Mouse (Mus musculus) spleen, postnatal 4 days (tissue): ENCODE results near the gene Epb41l1.
"Not testable (repeated sequence)": the region's sequence is repeated elsewhere in the genome, so short reads cannot be mapped to it uniquely, and the experiment has no call there.

Experiments
- DNase-seq, 2 experiments: peaks; one replicate each; pipeline ENCODE4 v3.0.0; 2022; ENCODE audit warnings: low spot score in 2 of 2

Epb41l1 gene

GRCm38 (mm10) chr2:156486086-156486751, 65.5 kb downstream of the Epb41l1 start:
- DNase-seq, result no peak

GRCm38 (mm10) chr2:156487589-156488160, 67.0 kb downstream of the Epb41l1 start:
- no peak for DNase-seq

- DNase-seq, result no peak
Observed at GRCm38 (mm10) chr2:156488166-156488814, 67.6 kb downstream of the Epb41l1 start.

- no peak for DNase-seq
Observed at GRCm38 (mm10) chr2:156490176-156490575, 69.5 kb downstream of the Epb41l1 start.

- no peak for DNase-seq
Observed at GRCm38 (mm10) chr2:156491796-156492195, 71.1 kb downstream of the Epb41l1 start.

GRCm38 (mm10) chr2:156493766-156494165, 73.1 kb downstream of the Epb41l1 start:
- no peak for DNase-seq

- DNase-seq, result no peak
Observed at GRCm38 (mm10) chr2:156494465-156494864, 73.8 kb downstream of the Epb41l1 start.

- peak in 1 of 2 experiments; percentile 65 for DNase-seq
Observed at GRCm38 (mm10) chr2:156494875-156495274, 74.2 kb downstream of the Epb41l1 start.

- no peak for DNase-seq
Observed at GRCm38 (mm10) chr2:156496816-156497566, 76.3 kb downstream of the Epb41l1 start.

- peak; percentile 67 to 85 for DNase-seq
Observed at GRCm38 (mm10) chr2:156497915-156498314, 77.2 kb downstream of the Epb41l1 start.

- DNase-seq, result no peak
Observed at GRCm38 (mm10) chr2:156501025-156501424, 80.3 kb downstream of the Epb41l1 start.

GRCm38 (mm10) chr2:156505533-156505932, 84.8 kb downstream of the Epb41l1 start:
- no peak for DNase-seq

GRCm38 (mm10) chr2:156512028-156512427, 91.3 kb downstream of the Epb41l1 start:
- no peak for DNase-seq

- no peak for DNase-seq
Observed at GRCm38 (mm10) chr2:156512561-156512960, 91.9 kb downstream of the Epb41l1 start.

- no peak for DNase-seq
Observed at GRCm38 (mm10) chr2:156515102-156515501, 94.4 kb downstream of the Epb41l1 start.

- DNase-seq, result peak; percentile 58 to 88
Observed at GRCm38 (mm10) chr2:156515565-156516185, 95.0 kb downstream of the Epb41l1 start.

- not testable (repeated sequence) for DNase-seq
Observed at GRCm38 (mm10) chr2:156516678-156517077, 96.0 kb downstream of the Epb41l1 start.

- no peak for DNase-seq
Observed at GRCm38 (mm10) chr2:156518306-156518705, 97.6 kb downstream of the Epb41l1 start.

GRCm38 (mm10) chr2:156519584-156519983, 98.9 kb downstream of the Epb41l1 start:
- DNase-seq, result no peak

GRCm38 (mm10) chr2:156522994-156523393, 102.3 kb downstream of the Epb41l1 start:
- no peak for DNase-seq

GRCm38 (mm10) chr2:156524078-156524477, 103.4 kb downstream of the Epb41l1 start:
- DNase-seq, result no peak

GRCm38 (mm10) chr2:156529726-156530125, 109.0 kb downstream of the Epb41l1 start:
- DNase-seq, result no peak
